Mouse (Mus musculus) C2C12 (cell line): ENCODE measurements around the gene Gpx1. TPM values are rescaled to one million over a fixed set of nuclear protein-coding genes. Genes with fewer than 3 reads are reported as not detected.
A peak's percentile ranks its signal among the peaks of the same experiment; 100 is the strongest.

Experiments used
- H3K27me3 ChIP-seq: one replicate; pipeline ENCODE4 v1.6.1; 2011; ENCODE audit not compliant: control insufficient read depth, insufficient read depth, insufficient read length
- H3K36me3 ChIP-seq: one replicate; pipeline ENCODE4 v1.6.1; 2011; ENCODE audit not compliant: control insufficient read depth, insufficient read depth
- H3K4me3 ChIP-seq: one replicate; pipeline ENCODE4 v1.5.1; 2011; ENCODE audit warnings: mild to moderate bottlenecking, control low read depth; ENCODE audit not compliant: poor library complexity, insufficient read depth, severe bottlenecking
- H3K79me2 ChIP-seq: one replicate; pipeline ENCODE4 v1.6.1; 2011; ENCODE audit not compliant: control insufficient read depth, insufficient read depth
- H3K79me3 ChIP-seq: one replicate; pipeline ENCODE4 v1.6.1; 2011; ENCODE audit warnings: low read depth, control low read depth
- H3ac ChIP-seq: one replicate; pipeline ENCODE3; 2011; ENCODE audit warnings: low read depth; ENCODE audit not compliant: control insufficient read depth, insufficient read length
- CEBPB ChIP-seq: IDR thresholded peaks from one replicate; pipeline ENCODE4 v1.6.1; 2011; ENCODE audit warnings: low read depth, mild to moderate bottlenecking, control low read depth, moderate library complexity
- CTCF ChIP-seq: IDR thresholded peaks from one replicate; pipeline ENCODE4 v1.5.1; 2011; ENCODE audit not compliant: control insufficient read depth, insufficient read depth, insufficient read length
- FOSL1 ChIP-seq: IDR thresholded peaks from one replicate; pipeline ENCODE4 v1.8.0; 2011; ENCODE audit warnings: mild to moderate bottlenecking, low read length; ENCODE audit not compliant: poor library complexity, insufficient read depth, severe bottlenecking
- MAX ChIP-seq: IDR thresholded peaks from one replicate; pipeline ENCODE4 v1.6.1; 2011; ENCODE audit warnings: mild to moderate bottlenecking, control low read depth
- MYOD1 ChIP-seq: IDR thresholded peaks from one replicate; pipeline ENCODE4 v1.6.1; 2011; ENCODE audit warnings: low read depth; ENCODE audit not compliant: control insufficient read depth, insufficient read length
- MYOG ChIP-seq: IDR thresholded peaks from one replicate; pipeline ENCODE4 v1.6.1; 2011; ENCODE audit not compliant: control insufficient read depth, insufficient read length; ENCODE audit errors: extremely low read depth
- USF1 ChIP-seq: IDR thresholded peaks from one replicate; pipeline ENCODE4 v1.6.1; 2011; ENCODE audit warnings: low read depth, mild to moderate bottlenecking, control low read depth, moderate library complexity
- polyA plus RNA-seq: library from polyadenylated mRNA; unstranded; fragments of >200 nt; fragmentation: generic; extraction: Trizol; gene quantifications from one replicate; pipeline ENCODE4 v1.2.1, GENCODE M21; 2012; ENCODE audit warnings: missing spikeins

Gpx1 gene
- polyA plus RNA-seq, 1 experiment: 667 TPM

DNA sequence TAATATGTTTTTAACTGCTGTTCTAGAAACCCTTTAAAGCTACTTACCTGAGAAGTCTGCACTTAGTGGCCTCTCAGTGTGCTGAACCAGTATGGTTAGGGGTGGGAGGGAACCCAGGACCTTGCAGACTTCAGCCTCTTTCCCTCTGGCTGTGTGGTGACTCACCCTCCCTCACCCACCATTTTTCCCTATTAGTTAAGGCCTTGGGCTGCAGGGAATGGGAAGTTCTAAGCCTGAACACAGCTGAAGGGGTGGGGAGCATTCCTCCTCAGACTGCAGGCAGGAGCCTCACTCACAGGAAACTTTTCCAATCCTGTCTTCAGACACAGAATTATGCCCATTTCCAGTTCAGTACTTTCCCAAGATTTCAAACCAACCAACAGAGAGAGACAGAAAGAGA is 3.1 kb downstream of the Gpx1 start:
- no peaks in the 10 kb centered on the region for H3K27me3 ChIP-seq
- peaks cover 17% of the 10 kb centered on the region for H3K79me2 ChIP-seq
- H3ac ChIP-seq: no peak overlapping the region
- peaks cover 26% of the 10 kb centered on the region for H3K36me3 ChIP-seq
- no peak for TF ChIP-seq FOSL1
- no peak for TF ChIP-seq USF1
- no peak for TF ChIP-seq CEBPB
- TF ChIP-seq MYOD1: no peak
- TF ChIP-seq CTCF: no peak
- no peak for TF ChIP-seq MAX
- no peak for TF ChIP-seq MYOG
- peaks cover 15% of the 10 kb centered on the region for H3K79me3 ChIP-seq
- H3K4me3 ChIP-seq: no peak overlapping the region

DNA sequence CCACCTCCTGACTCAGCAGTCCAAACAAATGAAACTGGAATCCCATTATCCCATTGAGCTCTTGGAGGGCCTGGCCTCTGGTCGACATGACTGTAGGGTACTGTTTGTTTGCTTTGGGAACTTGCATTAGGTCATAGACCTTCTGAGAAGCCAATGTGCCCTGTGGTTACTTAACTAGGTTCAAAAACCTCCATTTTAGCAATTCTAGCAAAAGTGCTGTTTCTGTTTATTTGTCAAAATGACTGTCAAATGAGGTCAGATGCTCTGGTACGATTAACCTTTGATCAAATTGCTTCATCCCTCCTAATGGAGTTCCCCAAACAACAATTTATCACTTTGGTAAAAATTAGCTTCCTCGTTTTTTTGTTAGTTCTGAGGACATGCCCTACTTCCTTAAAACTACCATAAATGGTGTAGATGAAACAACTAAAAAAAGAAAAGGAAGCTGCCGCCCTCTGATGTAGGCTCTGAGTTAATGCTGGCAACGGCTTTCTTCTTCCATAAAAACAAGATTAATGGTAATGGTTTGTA is 3.7 kb downstream of the Gpx1 start:
- Histone ChIP-seq H3K27me3 (no peaks in the 10 kb centered on the region), H3K36me3 (peaks cover 26% of the 10 kb centered on the region), H3K79me3 (peaks cover 15% of the 10 kb centered on the region), H3ac (no peak overlapping the region), H3K79me2 (peaks cover 17% of the 10 kb centered on the region), H3K4me3 (no peak overlapping the region)
- TF ChIP-seq USF1 (no peak), MYOG (no peak), CEBPB (no peak), MAX (no peak), MYOD1 (no peak), FOSL1 (no peak), CTCF (no peak)

DNA sequence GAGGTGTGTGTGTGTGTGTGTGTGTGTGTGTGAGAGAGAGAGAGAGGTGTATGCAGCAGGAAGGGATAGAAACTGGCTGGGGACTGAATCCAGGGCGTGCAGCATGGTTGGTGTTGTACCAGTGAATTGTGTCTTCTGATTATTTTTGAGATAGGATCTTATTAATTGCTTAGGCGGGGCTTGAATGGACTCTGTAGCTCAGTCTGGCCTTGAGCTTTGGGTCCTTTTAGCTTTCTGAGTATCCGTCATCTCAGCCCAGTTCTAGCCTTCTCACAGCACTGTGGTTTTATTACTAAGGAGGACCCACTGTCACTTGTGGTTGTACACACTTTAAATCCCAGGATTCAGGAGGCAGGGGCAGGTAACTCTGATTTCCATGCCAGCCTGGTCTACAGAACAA is 4.6 kb downstream of the Gpx1 start:
- H3K27me3 ChIP-seq: no peaks in the 10 kb centered on the region
- H3K4me3 ChIP-seq: no peak overlapping the region
- peaks cover 23% of the 10 kb centered on the region for H3K79me2 ChIP-seq
- peaks cover 16% of the 10 kb centered on the region for H3K79me3 ChIP-seq
- peaks cover 19% of the 10 kb centered on the region for H3K36me3 ChIP-seq
- no peak for TF ChIP-seq MYOD1
- TF ChIP-seq MAX: no peak
- no peak for TF ChIP-seq CTCF
- TF ChIP-seq CEBPB: no peak
- no peak for TF ChIP-seq FOSL1
- TF ChIP-seq MYOG: no peak
- no peak overlapping the region for H3ac ChIP-seq

DNA sequence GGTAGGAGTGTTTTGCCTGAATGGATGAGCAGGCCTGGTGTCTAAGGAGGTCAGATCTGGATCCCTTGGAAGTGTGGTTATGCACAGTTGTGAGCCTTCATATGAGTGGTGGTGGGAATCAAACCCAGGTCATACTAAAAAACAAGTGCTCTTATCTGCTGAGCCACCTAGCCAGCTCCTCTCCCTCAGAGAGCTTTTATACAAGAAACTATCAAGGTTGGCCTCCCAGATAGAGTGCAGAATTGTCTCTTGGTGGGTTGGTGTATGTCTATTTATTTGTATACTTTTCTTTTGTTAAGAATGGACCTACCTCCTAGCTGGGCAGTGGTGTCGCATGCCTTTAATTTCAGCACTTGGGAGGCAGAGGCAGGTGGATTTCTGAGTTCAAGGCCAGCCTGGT is 5.1 kb downstream of the Gpx1 start:
- peaks cover 28% of the 10 kb centered on the region for H3K79me2 ChIP-seq
- H3K79me3 ChIP-seq: peaks cover 21% of the 10 kb centered on the region
- H3K27me3 ChIP-seq: no peaks in the 10 kb centered on the region
- no peak overlapping the region for H3ac ChIP-seq
- H3K4me3 ChIP-seq: no peak overlapping the region
- no peak for TF ChIP-seq CEBPB
- no peak for TF ChIP-seq CTCF
- peaks cover 16% of the 10 kb centered on the region for H3K36me3 ChIP-seq

DNA sequence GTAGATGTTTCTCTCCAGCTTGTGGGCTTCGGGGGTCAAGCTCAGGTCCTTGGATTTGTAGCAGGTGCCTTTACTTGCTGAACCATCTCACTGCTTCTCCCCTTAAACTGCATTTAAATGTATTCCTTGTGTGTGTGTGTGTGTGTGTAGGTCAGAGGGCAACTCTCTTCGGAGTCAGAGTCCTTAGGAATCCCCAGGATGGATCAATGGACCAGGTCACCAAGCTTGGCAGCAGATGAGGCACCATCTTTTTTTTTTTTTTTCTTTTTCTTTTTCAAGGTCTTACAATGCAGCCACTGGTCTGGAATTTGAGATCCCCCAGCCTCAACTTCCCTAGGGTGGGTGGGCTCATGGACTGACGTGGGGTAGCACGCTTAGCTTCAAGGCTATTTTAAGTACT is 5.8 kb downstream of the Gpx1 start:
- peaks cover 26% of the 10 kb centered on the region for H3K79me3 ChIP-seq
- TF ChIP-seq MAX (no peak), CTCF (no peak), CEBPB (no peak), MYOD1 (no peak), FOSL1 (no peak), MYOG (no peak), USF1 (no peak)
- peaks cover 16% of the 10 kb centered on the region for H3K36me3 ChIP-seq
- no peak overlapping the region for H3K4me3 ChIP-seq
- no peak overlapping the region for H3ac ChIP-seq
- H3K27me3 ChIP-seq: no peaks in the 10 kb centered on the region
- peaks cover 31% of the 10 kb centered on the region for H3K79me2 ChIP-seq

DNA sequence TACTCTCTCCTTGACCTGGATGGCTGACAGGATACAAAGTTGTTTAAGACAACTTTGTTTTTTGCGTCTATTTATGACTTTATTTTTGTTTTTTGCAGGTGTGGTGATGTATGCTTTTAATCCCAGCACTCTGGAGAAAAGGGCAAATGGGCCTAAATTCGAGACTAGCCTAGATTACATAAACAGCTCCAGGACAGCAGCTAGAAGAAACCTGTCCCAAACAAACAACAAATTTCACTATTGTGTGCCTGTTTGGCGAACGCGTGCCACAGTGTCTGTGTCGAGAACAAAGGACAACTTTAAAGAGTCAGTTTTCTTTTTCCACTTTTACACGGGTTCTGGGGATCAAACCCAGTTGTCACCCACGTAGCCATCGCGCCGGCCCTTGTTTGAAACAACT is 8.3 kb downstream of the Gpx1 start:
- H3K36me3 ChIP-seq: peaks cover 22% of the 10 kb centered on the region
- peaks cover 33% of the 10 kb centered on the region for H3K79me2 ChIP-seq
- TF ChIP-seq CTCF: no peak
- TF ChIP-seq CEBPB: no peak
- no peak for TF ChIP-seq MYOG
- no peak for TF ChIP-seq MAX
- no peak for TF ChIP-seq USF1
- no peak for TF ChIP-seq MYOD1
- no peak for TF ChIP-seq FOSL1

More for the DNA sequence above, 8.3 kb downstream of the Gpx1 start:
- H3K4me3 ChIP-seq: peak overlapping the region; percentile 74
- H3K27me3 ChIP-seq: no peaks in the 10 kb centered on the region
- H3K79me3 ChIP-seq: peaks cover 25% of the 10 kb centered on the region
- peak overlapping the region; percentile 30 for H3ac ChIP-seq
